Mouse (Mus musculus): ENCODE measurements around the gene Tmem100. TPM values are rescaled to one million over a fixed set of nuclear protein-coding genes. Genes with fewer than 3 reads are reported as not detected.

Gene Tmem100
- 17.4 and 24.3 TPM in 2 replicates for polyA plus RNA-seq (2015; fragmentation: Nextera tagmentation; extraction: Ambion mirVana)

DNA sequence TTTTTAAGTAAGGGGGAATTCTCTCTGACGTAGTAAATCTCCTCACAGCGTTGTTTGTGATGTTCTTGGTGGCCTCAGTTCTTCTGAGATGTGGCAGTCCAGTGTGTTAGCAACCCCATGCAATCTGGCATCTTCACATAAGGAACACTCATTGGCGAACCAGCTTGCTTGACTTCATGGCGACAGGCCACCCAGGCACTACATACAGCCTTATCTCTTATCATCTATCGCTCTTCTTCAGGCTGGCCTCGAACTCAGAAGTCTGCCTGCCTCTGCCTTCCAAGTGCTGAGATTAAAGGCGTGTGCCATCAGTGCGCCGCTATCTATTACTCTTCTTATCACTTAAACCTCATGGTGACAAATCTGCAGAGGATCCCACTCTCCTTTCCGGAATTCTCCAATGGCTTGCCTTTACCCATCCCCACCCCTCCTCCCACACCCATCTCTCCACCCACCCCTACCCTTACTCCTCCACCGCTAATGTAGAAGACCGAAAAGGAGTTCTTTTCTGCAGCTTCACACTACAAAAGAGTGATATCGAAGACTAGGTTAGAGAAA, at the start of gene Tmem100:
Gene Tmem100 (plus strand): TSS at position 508 of the 558 bp plus-strand sequence.

DNA sequence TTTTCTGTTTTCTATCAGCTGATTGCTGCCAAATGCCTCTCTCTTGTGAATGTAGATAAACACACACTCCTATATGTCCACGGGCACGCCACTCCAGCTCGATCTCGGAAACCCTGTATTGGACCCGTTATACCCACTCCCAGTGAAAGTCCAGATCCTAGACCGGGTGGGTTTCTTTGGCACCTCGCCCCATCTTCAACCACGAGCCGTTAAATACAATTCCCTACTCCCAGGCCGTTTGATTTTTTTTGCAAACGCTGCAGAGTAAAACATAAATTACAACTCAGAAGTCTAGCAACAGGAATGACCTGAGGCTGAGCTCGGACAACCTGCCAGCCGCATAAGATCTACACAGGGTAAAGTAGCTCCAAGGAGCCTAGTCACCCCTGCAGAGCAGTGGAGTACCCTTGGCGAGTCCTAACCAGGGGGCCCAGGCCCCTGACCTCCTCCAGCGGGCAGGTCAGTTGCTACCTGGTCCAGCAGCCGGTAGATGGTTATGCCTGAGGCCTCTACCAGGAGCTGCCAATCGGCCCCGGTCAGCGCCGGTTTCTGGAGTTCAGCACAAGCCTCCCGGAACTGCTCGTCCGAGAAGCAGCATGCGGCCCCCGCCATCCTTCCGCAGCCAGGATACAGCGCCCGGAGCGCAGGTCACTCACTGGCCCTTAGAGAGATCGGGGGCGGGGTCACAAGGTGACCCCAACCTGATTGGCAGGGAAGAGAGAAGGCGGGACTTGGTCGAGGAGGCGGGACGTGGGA, 27.7 kb upstream of the Tmem100 start, which contains the start of gene Pctp:
Gene Pctp (minus strand): TSS at position 664 of the 756 bp plus-strand sequence.

Other genes starting within 250 kb of the Tmem100 start
- 3.5 TPM in 2 replicates for gene Pctp, start 27.5 kb upstream of the Tmem100 start, polyA plus RNA-seq (2015; fragmentation: Nextera tagmentation; extraction: Ambion mirVana)
- gene Gm45716, start 157.3 kb downstream of the Tmem100 start, polyA plus RNA-seq (2015; fragmentation: Nextera tagmentation; extraction: Ambion mirVana): 43.9 and 47.3 TPM in 2 replicates
- 20.0 and 49.3 TPM in 2 replicates for gene Mmd, start 219.1 kb downstream of the Tmem100 start, polyA plus RNA-seq (2015; fragmentation: Nextera tagmentation; extraction: Ambion mirVana)